26 mouse cellular contexts compared by ENCODE assay signal in genomic region chr19:56225039-56225438, GRCm38 (mm10).
DNase-seq lines count a peak whose midpoint lies in the region; ATAC-seq lines count a peak whose summit lies in the region.
"Had no signal": no experiment of that assay in that cellular context is flagged by ENCODE, and none has a peak within 500 bp of the region (broad histone marks: within the 10 kb centered on the region; RNA-seq: fewer than 3 reads in every experiment).

No protein-coding gene starts in this region.

- DNase-seq in embryonic facial prominence, embryonic 14.5 days (ENCODE audit: low spot score): peak; percentile 44
- DNase-seq in embryonic facial prominence, embryonic 10.5 days (ENCODE audit: low spot score): no peak
- DNase-seq in kidney, adult 9 months: no peak
- DNase-seq in midbrain, embryonic 11.5 days (ENCODE audit: low spot score, missing footprints): peak; percentile 59
- no peak for DNase-seq in midbrain, embryonic 14.5 days
- no peak for DNase-seq in right cerebral cortex, postnatal 14 days
- DNase-seq: adrenal gland, postnatal 25 days; cerebellum, adult 18-20 months; cerebellum, postnatal 10 days; gastrocnemius, postnatal 14 days; heart, postnatal 10 days; kidney, adult 11 months; layer of hippocampus, postnatal 36 days; lung, postnatal 4 days; right cerebral cortex, postnatal 25 days; spleen, adult 18-20 months; thymus, postnatal 14 days had no signal

- no peak overlapping the region for H3K4me2 ChIP-seq in embryonic facial prominence, embryonic 14.5 days (ENCODE audit: low read depth, low read length)
- 0 out of 2 replicates have a peak overlapping the region, but pooled peaks have one; percentile 25 for H3K4me2 ChIP-seq in kidney, embryonic 15.5 days
- no peak overlapping the region for H3K4me2 ChIP-seq in midbrain, embryonic 11.5 days
- no peak overlapping the region for H3K4me2 ChIP-seq in midbrain, embryonic 14.5 days (ENCODE audit: low read length)
- H3K4me2 ChIP-seq in neural tube, embryonic 15.5 days: no peak overlapping the region
- H3K4me2 ChIP-seq: heart, embryonic 13.5 days; hindbrain, embryonic 13.5 days; liver, embryonic 11.5 days; neural tube, embryonic 13.5 days had no signal

- no peaks in the 10 kb centered on the region for H3K36me3 ChIP-seq in embryonic facial prominence, embryonic 14.5 days (ENCODE audit: control insufficient read depth, insufficient read depth, low read length)
- no peaks in the 10 kb centered on the region for H3K36me3 ChIP-seq in embryonic facial prominence, embryonic 10.5 days (replicated peaks)
- H3K36me3 ChIP-seq in kidney, embryonic 15.5 days: no peaks in the 10 kb centered on the region
- no peaks in the 10 kb centered on the region for H3K36me3 ChIP-seq in midbrain, embryonic 11.5 days (ENCODE audit: control insufficient read depth, insufficient read depth, low read length)
- no peaks in the 10 kb centered on the region for H3K36me3 ChIP-seq in midbrain, embryonic 14.5 days (ENCODE audit: control insufficient read depth, insufficient read depth, low read length)
- H3K36me3 ChIP-seq in neural tube, embryonic 15.5 days: no peaks in the 10 kb centered on the region
- H3K36me3 ChIP-seq: heart, embryonic 13.5 days; hindbrain, embryonic 13.5 days; neural tube, embryonic 13.5 days had no signal

- H3K9me3 ChIP-seq in embryonic facial prominence, embryonic 14.5 days (ENCODE audit: control insufficient read depth, low read length): no peaks in the 10 kb centered on the region
- no peaks in the 10 kb centered on the region for H3K9me3 ChIP-seq in embryonic facial prominence, embryonic 10.5 days
- no peaks in the 10 kb centered on the region for H3K9me3 ChIP-seq in kidney, embryonic 15.5 days (replicated peaks)
- H3K9me3 ChIP-seq in midbrain, embryonic 11.5 days (ENCODE audit: control insufficient read depth, low read length): no peaks in the 10 kb centered on the region
- H3K9me3 ChIP-seq in midbrain, embryonic 14.5 days (ENCODE audit: control insufficient read depth, low read length): no peaks in the 10 kb centered on the region
- no peaks in the 10 kb centered on the region for H3K9me3 ChIP-seq in neural tube, embryonic 15.5 days (replicated peaks)
- H3K9me3 ChIP-seq: heart, embryonic 13.5 days; hindbrain, embryonic 13.5 days; neural tube, embryonic 13.5 days had no signal

- ATAC-seq in embryonic facial prominence, embryonic 14.5 days (ENCODE audit: low read depth): peak; percentile 58; the same call in 1 of the 2 replicates
- ATAC-seq in kidney, embryonic 15.5 days (replicated peaks; ENCODE audit: low FRiP score): no peak
- no peak for ATAC-seq in midbrain, embryonic 11.5 days (ENCODE audit: low FRiP score)
- no peak for ATAC-seq in midbrain, embryonic 14.5 days (ENCODE audit: low FRiP score, low TSS enrichment)
- ATAC-seq in neural tube, embryonic 15.5 days (ENCODE audit: low FRiP score): no peak
- ATAC-seq: forebrain, embryonic 14.5 days; inflammation-experienced regulatory T-cells, adult 6 months had no signal

- H3K9ac ChIP-seq in embryonic facial prominence, embryonic 14.5 days (ENCODE audit: low read depth, low read length): no peak overlapping the region
- no peak overlapping the region for H3K9ac ChIP-seq in kidney, embryonic 15.5 days
- no peak overlapping the region for H3K9ac ChIP-seq in midbrain, embryonic 11.5 days (ENCODE audit: low read length)
- H3K9ac ChIP-seq in midbrain, embryonic 14.5 days (replicated peaks; ENCODE audit: low read length): no peak overlapping the region
- no peak overlapping the region for H3K9ac ChIP-seq in neural tube, embryonic 15.5 days (replicated peaks)
- H3K9ac ChIP-seq: heart, embryonic 13.5 days; hindbrain, embryonic 13.5 days; neural tube, embryonic 13.5 days had no signal

- H3K27ac ChIP-seq in embryonic facial prominence, embryonic 14.5 days (replicated peaks; ENCODE audit: low read depth, low read length): no peak overlapping the region
- H3K27ac ChIP-seq in embryonic facial prominence, embryonic 10.5 days (replicated peaks): no peak overlapping the region
- H3K27ac ChIP-seq in kidney, embryonic 15.5 days: no peak overlapping the region
- no peak overlapping the region for H3K27ac ChIP-seq in midbrain, embryonic 11.5 days (ENCODE audit: low read depth, low read length)
- no peak overlapping the region for H3K27ac ChIP-seq in midbrain, embryonic 14.5 days (replicated peaks; ENCODE audit: low read depth, low read length)
- H3K27ac ChIP-seq in neural tube, embryonic 15.5 days (replicated peaks): no peak overlapping the region
- H3K27ac ChIP-seq: heart, embryonic 13.5 days; hindbrain, embryonic 13.5 days; kidney, postnatal 0 days; neural tube, embryonic 13.5 days had no signal

- H3K4me1 ChIP-seq in embryonic facial prominence, embryonic 14.5 days (ENCODE audit: control insufficient read depth, insufficient read depth, low read length): peaks cover 16% of the 10 kb centered on the region
- peaks cover 42% of the 10 kb centered on the region for H3K4me1 ChIP-seq in embryonic facial prominence, embryonic 10.5 days
- H3K4me1 ChIP-seq in kidney, embryonic 15.5 days: peaks cover 17% of the 10 kb centered on the region
- peaks cover 4% of the 10 kb centered on the region for H3K4me1 ChIP-seq in midbrain, embryonic 11.5 days (ENCODE audit: control insufficient read depth, insufficient read depth, low read length)
- peaks cover 12% of the 10 kb centered on the region for H3K4me1 ChIP-seq in midbrain, embryonic 14.5 days (ENCODE audit: control insufficient read depth, insufficient read depth, low read length)
- H3K4me1 ChIP-seq in neural tube, embryonic 15.5 days: peaks cover 9% of the 10 kb centered on the region
- H3K4me1 ChIP-seq: heart, embryonic 13.5 days had no signal

- WGBS in embryonic facial prominence, embryonic 14.5 days: 16% methylated on average over 7 of the region's 7 CpGs
- 32% methylated on average over 7 of the region's 7 CpGs for WGBS in embryonic facial prominence, embryonic 10.5 days
- WGBS in kidney, embryonic 15.5 days: 15% methylated on average over 7 of the region's 7 CpGs
- 74% methylated on average over 7 of the region's 7 CpGs for WGBS in midbrain, embryonic 11.5 days
- WGBS in midbrain, embryonic 14.5 days: 59% methylated on average over 7 of the region's 7 CpGs
- WGBS in neural tube, embryonic 15.5 days: 36% methylated on average over 7 of the region's 7 CpGs

- H3K4me3 ChIP-seq in embryonic facial prominence, embryonic 14.5 days (ENCODE audit: low read depth, low read length): no peak overlapping the region
- no peak overlapping the region for H3K4me3 ChIP-seq in embryonic facial prominence, embryonic 10.5 days
- H3K4me3 ChIP-seq in kidney, embryonic 15.5 days (replicated peaks): no peak overlapping the region
- no peak overlapping the region for H3K4me3 ChIP-seq in midbrain, embryonic 11.5 days (ENCODE audit: low read depth, low read length)
- H3K4me3 ChIP-seq in midbrain, embryonic 14.5 days (replicated peaks; ENCODE audit: low read depth, low read length): no peak overlapping the region
- H3K4me3 ChIP-seq in neural tube, embryonic 15.5 days (replicated peaks): no peak overlapping the region
- H3K4me3 ChIP-seq: heart, embryonic 13.5 days; hindbrain, embryonic 13.5 days; neural tube, embryonic 13.5 days had no signal

- no peaks in the 10 kb centered on the region for H3K27me3 ChIP-seq in embryonic facial prominence, embryonic 14.5 days (replicated peaks; ENCODE audit: control insufficient read depth, insufficient read depth, low read length)
- 0 out of 2 replicates have a peak, but pooled peaks cover 5% of the 10 kb centered on the region for H3K27me3 ChIP-seq in embryonic facial prominence, embryonic 10.5 days (replicated peaks; ENCODE audit: low read depth, poor library complexity, severe bottlenecking)
- no peaks in the 10 kb centered on the region; the same call in 1 of the 2 replicates for H3K27me3 ChIP-seq in kidney, embryonic 15.5 days
- no peaks in the 10 kb centered on the region for H3K27me3 ChIP-seq in midbrain, embryonic 11.5 days (ENCODE audit: control insufficient read depth, insufficient read depth, low read length)
- no peaks in the 10 kb centered on the region for H3K27me3 ChIP-seq in midbrain, embryonic 14.5 days (ENCODE audit: control insufficient read depth, insufficient read depth, low read length)
- no peaks in the 10 kb centered on the region for H3K27me3 ChIP-seq in neural tube, embryonic 15.5 days (replicated peaks)
- H3K27me3 ChIP-seq: hindbrain, embryonic 13.5 days; neural tube, embryonic 13.5 days had no signal

Comparison
In these comparisons a context has a peak if more than half of its experiments do, and no peak if none do; other contexts are left out.
1. DNase-seq: peak in embryonic facial prominence, embryonic 14.5 days (single experiment) and midbrain, embryonic 11.5 days (single experiment); none in embryonic facial prominence, embryonic 10.5 days (single experiment), kidney, adult 9 months (single experiment), midbrain, embryonic 14.5 days (single experiment) and right cerebral cortex, postnatal 14 days (single experiment).